Mouse (Mus musculus) retina, postnatal 1 day (tissue): ENCODE measurements at regions not wholly inside any gene's neighbourhood (a gene's known extent, or its start where the extent isn't known, plus 50 kb on each side); places are given as distances from the start of the nearest gene placed in this dataset.

ENCODE experiments used
- DNase-seq: peaks from one replicate; pipeline ENCODE4 v3.0.0-alpha.2; 2012

DNA sequence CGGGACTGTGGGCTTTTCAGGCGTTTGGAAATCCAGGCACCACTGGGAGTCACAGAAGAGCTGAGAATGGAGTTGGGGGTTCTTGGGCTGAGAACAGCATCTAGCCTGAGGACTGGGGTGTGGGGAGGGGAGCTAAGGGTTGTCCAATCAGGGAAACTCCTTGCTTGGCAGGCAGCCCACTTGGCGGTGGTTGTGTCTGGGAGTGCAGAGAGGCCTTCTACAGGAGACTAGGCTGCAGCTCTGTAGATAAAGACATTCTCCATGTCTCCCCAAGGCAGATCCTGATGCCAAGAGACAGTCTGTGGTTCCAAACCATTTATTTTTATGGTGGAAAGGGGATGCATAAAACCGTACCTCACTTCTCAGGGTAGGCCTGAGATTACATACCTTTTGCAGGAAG, 774.6 kb downstream of the Brinp1 start:
- DNase-seq, result no peak

DNA sequence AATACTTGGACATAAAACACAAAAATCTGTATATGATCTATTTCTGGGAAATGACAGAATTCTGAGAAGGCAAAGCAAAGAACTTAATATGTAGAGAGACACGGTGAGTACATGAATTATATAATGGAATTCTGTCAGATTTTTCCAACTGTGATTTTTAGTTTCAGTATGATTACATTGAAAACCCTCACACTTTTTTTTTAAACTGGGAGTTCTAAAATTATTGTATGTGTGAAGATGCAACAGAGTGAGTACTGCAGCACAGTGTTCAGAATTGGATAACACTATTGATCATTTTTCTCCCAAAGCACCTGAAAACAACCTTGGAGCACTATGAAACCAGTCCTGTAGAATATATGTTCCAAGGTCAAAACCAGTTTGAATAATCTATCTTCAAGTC, 797.7 kb downstream of the Brinp1 start:
- no peak for DNase-seq

DNA sequence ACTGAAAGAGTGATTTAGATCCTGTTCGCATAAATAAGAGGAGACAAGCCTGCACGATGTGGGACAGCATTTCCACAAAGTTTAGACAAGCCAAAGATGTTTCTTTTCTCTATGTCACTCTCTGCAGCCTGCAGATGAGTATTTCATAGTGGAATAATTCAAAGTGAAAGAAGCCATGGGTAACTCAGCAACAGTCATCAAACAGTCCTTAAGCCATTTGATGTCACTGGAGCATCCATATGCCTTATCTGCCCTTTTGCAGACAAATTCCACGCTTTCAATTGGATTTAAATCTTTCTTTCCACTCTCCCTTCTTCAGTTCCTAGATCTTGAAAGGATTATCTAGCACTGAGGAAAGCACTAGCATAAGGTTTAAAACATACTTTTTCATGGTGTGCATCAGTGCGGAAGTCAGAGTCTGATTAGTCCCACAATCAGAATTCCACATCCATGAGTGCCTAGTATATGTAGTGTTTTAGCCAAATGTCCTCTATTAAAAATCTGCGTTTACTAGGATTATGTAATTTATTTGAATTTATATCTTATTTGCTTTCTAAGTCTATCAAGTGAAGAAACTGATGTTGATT, 805.6 kb downstream of the Brinp1 start:
- DNase-seq, result peak; percentile 2

DNA sequence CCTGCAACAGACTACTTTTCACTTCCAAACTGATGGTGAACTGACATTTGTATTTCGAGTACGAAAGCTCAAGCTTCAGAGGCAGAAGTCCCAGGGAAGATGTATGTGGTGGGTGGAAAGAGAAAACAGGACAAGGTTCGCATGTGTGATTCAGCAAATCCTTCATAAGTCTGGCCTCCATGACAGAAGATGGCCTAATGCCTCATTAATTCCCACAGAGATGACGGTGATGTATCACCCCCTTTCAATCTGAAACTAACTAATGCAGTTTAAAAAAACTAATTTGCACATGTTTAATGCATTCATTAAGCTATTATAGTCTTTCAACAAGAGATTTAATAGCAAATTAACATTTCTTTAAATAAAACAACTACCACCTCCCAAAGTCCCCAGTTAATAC, 826.1 kb downstream of the Brinp1 start:
- DNase-seq, result no peak

DNA sequence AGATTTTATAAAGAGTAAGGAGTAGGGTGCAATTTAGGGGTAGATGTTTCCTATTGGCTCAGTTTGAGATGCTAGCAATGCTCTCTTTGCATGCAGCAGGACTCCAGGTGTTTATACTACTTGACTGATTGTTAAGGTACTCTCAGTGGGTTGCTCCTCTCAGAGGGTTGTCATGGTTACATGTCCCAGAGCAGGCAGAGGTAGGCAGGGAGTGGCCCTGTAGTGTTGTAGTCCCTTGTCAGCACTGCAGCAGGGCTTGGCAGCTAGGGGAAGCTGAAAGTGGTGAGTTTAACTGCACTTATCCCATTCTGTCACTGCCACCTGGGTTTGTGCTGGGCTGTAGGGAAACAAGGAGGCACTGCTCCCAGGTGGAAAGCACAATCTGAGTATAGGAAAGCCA, 839.7 kb downstream of the Brinp1 start:
- no peak for DNase-seq

DNA sequence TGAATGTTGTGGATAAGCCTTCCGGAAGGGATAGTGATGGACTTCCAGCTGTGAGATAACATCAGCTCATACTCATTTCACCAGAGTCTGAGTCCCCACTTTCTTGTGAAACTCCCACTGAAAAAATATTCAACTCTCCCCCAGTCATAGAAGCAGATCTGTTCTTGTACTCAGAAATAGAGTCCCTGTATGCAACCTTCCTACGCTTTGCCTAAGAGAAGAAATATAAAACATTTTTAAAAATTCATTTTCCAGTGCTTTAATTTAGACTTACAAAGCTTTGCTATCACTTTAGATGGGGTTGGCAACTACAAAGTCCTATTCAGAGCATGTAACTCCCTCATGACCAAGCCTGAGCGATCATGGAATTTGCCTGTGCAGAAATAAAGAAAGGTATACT, 868.9 kb downstream of the Brinp1 start:
- no peak for DNase-seq

DNA sequence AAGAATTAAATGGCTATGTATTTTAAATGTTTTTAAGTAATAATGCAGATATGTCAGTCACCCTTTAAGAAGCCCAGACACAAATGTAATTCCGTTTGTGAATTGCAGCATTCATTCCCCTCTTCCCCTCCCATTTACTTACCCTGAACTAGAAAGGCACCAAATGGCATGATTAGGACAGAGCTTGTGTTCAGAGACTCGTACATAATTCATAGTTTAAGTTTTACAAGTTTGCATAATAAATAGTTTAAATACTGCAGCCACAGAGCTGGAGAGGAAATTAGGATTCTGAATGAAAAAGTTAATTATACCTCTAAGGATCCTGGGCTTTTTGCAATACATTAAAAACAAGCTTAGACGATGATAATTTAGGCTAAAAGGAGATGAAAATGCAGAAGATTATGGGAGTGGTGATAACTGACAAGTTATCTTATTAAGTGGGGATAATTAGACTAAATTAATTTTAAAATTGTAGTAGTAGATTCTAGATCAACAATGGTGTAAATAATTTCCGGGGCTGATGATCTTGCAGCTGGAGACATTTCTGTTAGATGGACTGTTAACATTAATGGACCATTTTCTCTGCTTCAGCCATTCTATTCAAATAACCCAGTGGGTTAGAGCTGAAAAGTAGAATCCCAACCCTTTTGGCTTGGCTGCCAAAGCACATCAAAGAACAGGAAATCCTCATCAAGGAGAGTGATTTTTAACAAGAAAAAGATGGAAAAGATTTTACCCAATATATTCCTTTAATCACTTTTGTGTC, 897.2 kb downstream of the Brinp1 start:
- DNase-seq, result no peak

DNA sequence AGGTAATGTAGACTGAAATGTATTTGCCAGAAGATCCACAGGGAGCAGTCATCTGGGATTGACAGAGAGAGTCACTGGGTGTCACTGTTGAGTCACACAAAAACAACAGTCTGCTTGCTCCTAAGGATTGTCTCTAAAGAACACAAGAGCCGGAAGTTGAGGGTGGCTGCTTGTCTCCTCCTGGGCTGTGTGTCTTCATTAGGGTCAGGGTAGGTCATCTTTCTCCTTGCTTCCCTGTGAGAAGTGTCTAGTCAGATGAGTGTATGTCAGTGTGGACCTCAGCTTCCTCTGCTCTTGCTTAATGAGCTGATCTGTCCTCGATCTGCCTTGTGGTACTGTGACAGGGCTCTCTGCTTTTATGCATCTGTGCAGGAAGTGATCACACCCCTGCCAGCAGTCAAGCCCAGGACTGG, 931.3 kb downstream of the Brinp1 start:
- peak; percentile 71 for DNase-seq

DNA sequence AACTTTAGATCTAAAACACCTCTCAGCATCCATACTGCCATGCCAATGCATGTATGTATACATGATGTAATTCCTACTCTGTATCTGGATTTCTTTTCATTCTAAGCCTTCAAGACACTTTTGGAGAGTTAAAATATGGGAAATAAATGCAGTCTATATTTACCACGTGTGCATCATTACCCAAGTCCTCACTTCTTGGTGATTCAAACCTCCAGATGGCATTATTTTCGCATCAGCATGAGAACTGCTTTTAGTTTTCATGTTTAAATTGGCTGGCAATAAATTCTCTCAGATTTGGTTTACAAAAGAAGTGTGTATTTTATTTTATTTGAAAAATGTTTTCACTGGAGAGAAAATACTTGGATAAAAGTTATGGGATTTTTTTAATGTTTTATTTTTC, 942.8 kb downstream of the Brinp1 start:
- no peak for DNase-seq

DNA sequence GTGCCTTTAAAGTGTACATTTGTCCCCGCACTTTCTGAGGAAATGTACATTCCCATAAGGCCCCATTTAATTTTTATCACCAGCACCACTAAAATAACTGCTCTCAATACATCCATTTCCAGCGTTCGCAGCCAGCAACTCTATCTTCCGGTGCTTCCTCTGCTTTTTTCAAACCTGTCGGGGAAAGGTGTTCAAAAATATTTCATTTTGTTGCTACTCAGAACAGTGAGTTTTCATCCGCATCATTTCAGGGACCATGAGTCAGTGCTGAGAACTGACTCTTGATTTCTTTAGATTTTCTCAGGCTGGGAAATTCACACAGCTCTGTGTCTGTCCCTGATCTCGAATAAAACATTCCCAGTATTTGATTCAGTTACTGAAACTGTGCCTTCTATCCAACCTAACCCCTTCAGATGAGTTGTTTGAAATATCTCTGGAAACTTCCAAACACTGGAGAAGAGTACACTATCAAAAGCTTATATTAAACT, 959.4 kb downstream of the Brinp1 start:
- DNase-seq, result no peak

DNA sequence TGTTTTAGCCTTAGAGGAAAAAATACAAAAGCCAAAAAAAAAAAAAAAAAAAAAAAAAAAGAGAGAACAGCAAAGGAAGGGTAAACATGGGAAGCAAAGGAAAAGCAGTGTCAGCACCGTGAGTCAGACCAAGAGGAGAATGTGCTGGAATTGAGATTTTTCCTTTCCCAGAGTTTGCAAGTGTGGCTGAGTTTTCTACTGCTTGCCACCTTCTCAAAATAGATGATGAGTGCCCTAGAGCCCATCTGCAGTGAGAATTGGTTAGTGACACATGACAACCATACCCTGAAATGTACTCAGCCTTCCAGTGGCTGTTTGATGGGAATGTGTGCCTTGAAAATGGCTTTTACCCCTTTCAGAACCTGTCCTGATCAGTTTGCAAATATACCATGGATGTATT, 990.7 kb downstream of the Brinp1 start:
- no peak for DNase-seq

DNA sequence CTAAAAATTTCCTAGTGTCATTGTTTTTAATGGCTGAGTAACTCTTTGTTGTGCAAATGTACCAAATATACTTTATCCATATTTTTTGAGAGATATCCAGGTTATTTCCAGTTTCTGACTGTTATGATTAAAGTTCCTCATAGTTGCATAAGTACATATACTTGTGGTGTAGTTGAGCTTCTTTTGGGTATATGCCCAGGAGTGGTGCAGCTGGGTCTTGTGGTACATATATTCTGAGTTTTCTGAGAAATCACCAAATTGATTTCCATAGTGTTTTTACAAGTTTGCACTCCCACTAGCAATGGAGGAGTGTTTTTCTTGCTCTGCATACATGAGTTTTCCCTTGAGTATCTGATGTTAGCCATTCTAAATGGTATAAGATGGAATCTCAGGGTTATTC, 1006.2 kb downstream of the Brinp1 start:
- DNase-seq, result no peak

DNA sequence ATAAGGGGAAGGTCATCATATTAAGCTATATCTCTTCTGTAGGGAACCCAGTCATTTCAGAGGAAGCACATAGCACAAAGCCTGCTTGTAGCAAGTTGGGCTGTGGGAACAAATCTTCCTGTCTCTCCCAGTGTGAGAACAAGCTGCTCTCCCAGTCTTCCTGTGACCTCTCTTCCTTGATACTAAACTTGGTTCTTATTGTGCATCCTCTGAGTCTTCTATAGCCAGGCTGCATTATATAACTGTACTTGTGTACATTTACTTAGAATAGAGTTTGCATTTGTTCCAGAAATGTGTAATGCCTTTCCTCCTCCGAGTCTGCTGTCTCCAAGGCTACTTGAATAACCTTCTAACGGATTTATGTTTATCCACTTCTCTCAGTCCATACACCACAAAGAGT, 1021.7 kb downstream of the Brinp1 start:
- DNase-seq, result no peak

DNA sequence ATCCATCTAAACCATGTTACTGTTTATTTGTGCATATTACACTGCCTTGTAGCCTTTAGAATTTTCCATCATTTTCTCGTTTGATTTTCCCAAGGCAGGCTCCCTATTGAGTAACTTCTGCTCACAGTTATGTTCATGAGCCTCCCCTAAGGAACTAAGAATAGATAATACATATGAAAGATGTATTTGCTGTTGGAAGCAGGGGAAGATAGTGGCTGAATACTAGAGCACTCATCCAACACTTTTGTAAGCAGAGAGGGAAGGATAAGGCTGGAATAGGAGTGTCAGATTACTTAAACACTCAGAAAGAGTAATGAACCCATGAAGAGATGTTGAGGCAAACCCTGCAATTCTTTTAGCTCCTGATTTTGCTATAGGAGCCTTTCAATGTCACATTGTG, 1055.1 kb downstream of the Brinp1 start:
- no peak for DNase-seq

DNA sequence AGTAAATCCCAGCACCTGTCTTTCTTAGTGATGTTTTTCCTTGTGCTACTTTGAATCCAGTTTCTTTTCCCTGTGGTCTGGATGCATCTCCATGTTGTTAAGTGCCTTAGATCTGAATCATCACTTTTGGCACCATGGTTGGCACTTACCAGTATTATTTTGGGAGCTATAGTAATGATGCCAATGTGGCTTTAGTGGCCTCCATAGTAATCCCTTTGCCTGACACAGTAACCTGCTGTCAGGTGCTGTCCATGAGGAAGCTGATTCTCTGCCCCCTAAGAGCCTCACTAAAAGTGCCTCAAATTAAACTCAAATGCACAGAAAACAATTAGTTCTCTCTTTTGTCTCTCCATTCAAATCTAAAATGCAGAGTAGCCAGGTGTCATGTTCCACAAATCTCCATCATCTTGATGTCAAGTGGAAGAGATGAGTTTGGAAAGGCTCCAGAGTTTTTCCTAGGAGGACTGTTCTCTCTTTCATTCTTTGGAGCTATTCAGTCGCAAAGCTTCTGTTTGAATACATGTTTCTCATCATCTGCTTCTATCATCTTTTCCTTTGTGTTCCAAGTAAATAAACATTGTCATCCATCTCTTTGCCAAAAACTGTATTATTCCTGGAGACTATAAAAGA, 1062.1 kb downstream of the Brinp1 start:
- DNase-seq, result no peak

DNA sequence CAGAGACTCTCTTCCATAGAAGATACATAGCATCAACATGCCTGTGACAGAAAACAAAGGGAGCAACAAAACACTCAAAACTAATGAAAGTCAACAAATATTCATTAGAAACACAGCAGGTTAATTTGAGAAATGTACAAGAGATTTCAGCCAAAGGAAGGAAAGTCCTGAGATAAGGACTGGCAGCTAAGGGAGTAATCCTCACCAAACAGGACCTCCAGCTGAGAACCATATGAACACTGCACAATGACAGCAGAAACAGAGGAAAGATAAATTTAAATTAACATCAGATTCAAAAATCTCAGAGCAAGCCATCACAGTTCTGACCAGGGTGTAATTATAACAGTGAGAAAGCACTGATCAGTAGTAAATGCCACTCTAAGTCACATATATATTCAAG, 1060.6 kb downstream of the Tlr4 start:
- no peak for DNase-seq

DNA sequence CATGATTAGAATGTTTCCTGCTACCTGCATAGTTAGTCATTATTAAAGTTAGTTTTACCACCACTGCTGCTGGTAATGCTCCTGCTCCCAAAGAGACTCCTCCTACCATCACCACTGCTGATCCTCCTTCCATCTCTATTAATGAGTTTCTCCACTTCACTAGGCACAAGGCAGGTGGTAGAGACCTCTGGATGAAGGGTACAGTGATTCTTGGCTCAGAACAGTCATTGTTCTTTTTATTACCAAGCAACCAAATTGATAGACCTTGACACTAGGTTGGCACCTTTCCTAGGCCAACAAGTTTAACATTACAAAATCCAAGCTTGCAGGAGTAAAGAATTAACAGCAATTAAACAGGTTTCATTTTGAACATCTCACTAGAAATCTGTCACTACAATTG, 1057.8 kb downstream of the Tlr4 start:
- no peak for DNase-seq

DNA sequence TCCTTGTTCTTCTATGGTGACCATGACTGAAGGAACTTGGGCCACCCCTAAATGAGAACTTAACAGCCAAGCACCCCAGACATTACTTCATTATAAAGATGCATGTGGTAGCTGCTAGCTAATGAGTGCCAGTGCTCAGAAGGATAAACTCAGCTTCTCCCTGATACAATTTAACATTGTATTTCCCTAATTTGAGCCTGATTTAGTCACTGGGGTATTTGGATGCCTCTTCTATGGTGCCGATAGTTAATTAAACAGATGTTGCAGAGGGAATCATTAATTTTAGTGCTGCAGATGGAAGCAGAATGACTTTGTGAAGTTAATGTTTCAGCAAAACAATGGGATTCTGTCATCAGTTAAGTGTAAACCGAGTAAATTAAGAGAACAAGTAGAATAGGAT, 1034.8 kb downstream of the Tlr4 start:
- no peak for DNase-seq

DNA sequence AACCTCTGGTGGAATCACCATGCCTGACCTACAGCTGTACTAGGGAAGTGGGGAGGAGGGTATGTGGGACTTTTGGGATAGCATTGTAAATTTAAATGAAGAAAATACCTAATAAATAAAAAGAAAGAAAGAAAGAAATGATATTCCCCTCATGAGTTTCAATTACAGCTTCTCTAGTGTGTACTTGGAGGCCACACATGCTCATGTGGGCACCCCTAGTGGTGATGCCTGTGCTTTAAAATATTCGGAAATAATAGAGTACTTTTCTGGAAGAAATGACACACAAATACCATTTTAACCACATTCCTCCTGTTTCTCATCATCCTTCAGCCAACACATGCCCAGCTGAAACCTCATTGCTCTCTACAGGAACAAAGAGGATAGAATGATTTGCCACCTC, 1034.4 kb downstream of the Tlr4 start:
- DNase-seq, result no peak

DNA sequence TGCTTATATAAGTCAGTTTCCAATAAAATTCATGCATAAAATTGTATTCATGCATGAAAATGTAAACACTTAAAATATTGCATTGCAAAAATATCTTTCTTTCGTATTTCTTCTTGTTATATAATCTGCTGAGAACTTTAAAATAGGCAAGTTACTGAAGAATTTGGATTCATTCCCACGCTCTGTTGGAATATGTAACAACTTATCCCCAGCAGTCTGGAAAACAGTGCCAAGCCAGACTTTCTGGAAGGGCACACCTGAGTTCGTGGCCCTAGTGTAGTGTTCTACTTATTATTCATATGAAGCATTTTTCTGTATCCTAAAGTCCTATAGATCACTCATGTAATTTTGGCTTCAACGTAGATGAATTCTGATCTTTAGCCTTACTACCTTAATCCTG, 1025.6 kb downstream of the Tlr4 start:
- no peak for DNase-seq

DNA sequence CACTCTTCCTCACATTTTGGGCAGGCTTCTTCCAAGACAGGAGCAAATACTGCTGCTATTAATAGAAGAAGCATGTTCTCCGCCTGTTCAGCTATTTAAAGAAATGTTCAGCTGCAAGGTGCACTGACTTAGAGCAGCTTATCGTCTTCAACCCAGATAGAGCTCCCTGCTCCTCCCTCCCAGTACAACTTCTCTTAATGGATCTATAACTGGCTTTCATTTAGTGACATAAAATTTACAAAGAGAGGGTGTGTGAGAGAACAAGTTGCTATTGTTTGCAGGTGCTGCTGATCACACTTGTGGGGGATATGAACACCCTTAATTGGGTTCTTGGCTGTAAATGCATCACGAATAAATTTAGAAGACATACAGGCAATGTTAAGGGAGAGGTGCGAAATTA, 1006.0 kb downstream of the Tlr4 start:
- DNase-seq, result no peak

DNA sequence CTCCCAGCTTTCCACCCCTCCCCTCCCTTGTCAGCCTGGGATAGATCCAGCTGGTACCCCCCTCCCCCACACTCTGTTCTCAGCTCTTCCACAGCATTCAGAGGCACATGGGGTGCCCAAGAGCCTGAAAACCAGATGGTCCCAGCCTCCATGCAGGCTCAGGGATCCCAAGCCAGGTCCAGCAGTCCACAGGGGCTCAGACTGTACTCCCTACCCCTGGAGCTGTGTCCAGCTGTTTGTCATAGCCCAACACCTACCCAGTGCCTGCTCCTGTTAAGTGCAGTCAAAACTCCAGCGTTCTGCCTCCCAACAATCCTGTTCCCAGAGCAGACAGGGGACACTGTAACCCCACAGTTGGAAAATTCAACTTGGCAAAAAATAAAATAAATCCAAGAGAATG, 998.1 kb downstream of the Tlr4 start:
- DNase-seq, result no peak

DNA sequence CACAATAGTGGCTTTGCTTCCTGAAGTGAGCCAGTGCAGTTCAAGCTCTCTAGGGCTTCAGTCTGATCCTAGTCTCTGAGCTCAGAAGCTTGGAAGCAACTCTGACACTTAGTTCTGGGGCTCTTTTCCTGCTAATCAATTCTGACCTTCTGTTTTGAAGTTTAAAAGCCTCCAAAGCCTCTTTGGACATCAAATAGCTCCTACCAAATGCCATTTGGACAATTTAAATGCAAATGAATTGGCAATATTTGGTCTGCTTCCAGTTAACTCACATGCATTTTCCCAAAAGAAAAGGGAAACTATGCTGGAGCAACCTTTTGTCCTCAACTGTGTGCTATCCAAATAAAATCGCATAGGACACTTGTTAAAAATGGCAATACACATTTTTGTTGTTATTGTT, 968.7 kb downstream of the Tlr4 start:
- DNase-seq, result no peak
